ENCODE assay signal across 8 mouse cellular contexts in genomic region chr6:51173620-51174442, GRCm38 (mm10).
DNase-seq lines count a peak whose midpoint lies in the region; ATAC-seq lines count a peak whose summit lies in the region.

No protein-coding gene starts in this region.

- H3K9ac ChIP-seq in lung, embryonic 16.5 days (ENCODE audit: low read length) = peak overlapping the region; percentile 30
- peak overlapping the region; percentile 74 for H3K9ac ChIP-seq in heart, embryonic 13.5 days
- H3K9ac ChIP-seq in liver, embryonic 12.5 days = peak overlapping the region; percentile 50
- no peak overlapping the region for H3K9ac ChIP-seq in stomach, embryonic 15.5 days

- DNase-seq in lung, adult 18-20 months = no peak
- DNase-seq in thymus, postnatal 36 days = no peak
- no peak for DNase-seq in spleen, postnatal 36 days (ENCODE audit: low spot score in 2 of 2)
- no peak for DNase-seq in natural killer cell, adult 2 months (ENCODE audit: low spot score in 2 of 2)

- peak overlapping the region; percentile 87 for H3K27ac ChIP-seq in lung, embryonic 16.5 days (ENCODE audit: low read length)
- H3K27ac ChIP-seq in heart, embryonic 13.5 days (replicated peaks) = peak overlapping the region; percentile 80
- H3K27ac ChIP-seq in liver, embryonic 12.5 days = 0 out of 2 replicates have a peak overlapping the region, but pooled peaks have one; percentile 6
- peak overlapping the region; percentile 77 for H3K27ac ChIP-seq in stomach, embryonic 15.5 days

- peaks cover 6% of the 10 kb centered on the region; the same call in 1 of the 2 replicates for H3K4me1 ChIP-seq in lung, embryonic 16.5 days (replicated peaks; ENCODE audit: control insufficient read depth, insufficient read depth, low read length)
- peaks cover 45% of the 10 kb centered on the region for H3K4me1 ChIP-seq in heart, embryonic 13.5 days
- H3K4me1 ChIP-seq in liver, embryonic 12.5 days = peaks cover 55% of the 10 kb centered on the region
- peaks cover 13% of the 10 kb centered on the region for H3K4me1 ChIP-seq in stomach, embryonic 15.5 days

- peak overlapping the region; percentile 43 for H3K4me3 ChIP-seq in lung, embryonic 16.5 days (ENCODE audit: low read length)
- H3K4me3 ChIP-seq in heart, embryonic 13.5 days = peak overlapping the region; percentile 55
- peak overlapping the region; percentile 53 for H3K4me3 ChIP-seq in liver, embryonic 12.5 days
- H3K4me3 ChIP-seq in stomach, embryonic 15.5 days (replicated peaks) = peak overlapping the region; percentile 27

- 4% methylated on average over 28 of the region's 28 CpGs for WGBS in lung, embryonic 16.5 days
- WGBS in heart, embryonic 13.5 days = 1% methylated on average over 28 of the region's 28 CpGs
- 1% methylated on average over 28 of the region's 28 CpGs for WGBS in liver, embryonic 12.5 days (ENCODE audit: insufficient replicate concordance)
- WGBS in stomach, embryonic 15.5 days = 5% methylated on average over 28 of the region's 28 CpGs

- H3K9me3 ChIP-seq in lung, embryonic 16.5 days (ENCODE audit: control insufficient read depth, low read length) = no peaks in the 10 kb centered on the region
- H3K9me3 ChIP-seq in heart, embryonic 13.5 days = no peaks in the 10 kb centered on the region
- no peaks in the 10 kb centered on the region for H3K9me3 ChIP-seq in liver, embryonic 12.5 days (replicated peaks)
- H3K9me3 ChIP-seq in stomach, embryonic 15.5 days = no peaks in the 10 kb centered on the region

- ATAC-seq in lung, embryonic 16.5 days (ENCODE audit: low read depth) = no peak
- ATAC-seq in heart, embryonic 13.5 days (ENCODE audit: extremely low read depth, insufficient number of reproducible peaks, low FRiP score, low TSS enrichment) = no peak
- ATAC-seq in liver, embryonic 12.5 days = no peak
- no peak for ATAC-seq in stomach, embryonic 15.5 days (ENCODE audit: insufficient read depth, low FRiP score, low read depth)

- peak overlapping the region; percentile 70 for H3K4me2 ChIP-seq in lung, embryonic 16.5 days (ENCODE audit: low read depth, low read length)
- H3K4me2 ChIP-seq in heart, embryonic 13.5 days = peak overlapping the region; percentile 86
- peak overlapping the region; percentile 81 for H3K4me2 ChIP-seq in liver, embryonic 12.5 days
- H3K4me2 ChIP-seq in stomach, embryonic 15.5 days = peak overlapping the region; percentile 66

- no peaks in the 10 kb centered on the region for H3K36me3 ChIP-seq in lung, embryonic 16.5 days (ENCODE audit: control insufficient read depth, insufficient read depth, low read length)
- no peaks in the 10 kb centered on the region for H3K36me3 ChIP-seq in heart, embryonic 13.5 days
- no peaks in the 10 kb centered on the region for H3K36me3 ChIP-seq in liver, embryonic 12.5 days
- H3K36me3 ChIP-seq in stomach, embryonic 15.5 days = no peaks in the 10 kb centered on the region

- H3K27me3 ChIP-seq in lung, embryonic 16.5 days (ENCODE audit: control insufficient read depth, insufficient read depth, low read depth, low read length) = peaks cover 45% of the 10 kb centered on the region
- H3K27me3 ChIP-seq in heart, embryonic 13.5 days (replicated peaks) = peaks cover 33% of the 10 kb centered on the region
- peaks cover 60% of the 10 kb centered on the region for H3K27me3 ChIP-seq in liver, embryonic 12.5 days (replicated peaks)
- H3K27me3 ChIP-seq in stomach, embryonic 15.5 days (replicated peaks) = peaks cover 16% of the 10 kb centered on the region; the same call in 1 of the 2 replicates

Comparison
In these comparisons a context has a peak if more than half of its experiments do, and no peak if none do; other contexts are left out.
1. H3K27ac ChIP-seq: peak in every context shown above with its lines; median percentile 87 in lung, embryonic 16.5 days; 80 in heart, embryonic 13.5 days; 77 in stomach, embryonic 15.5 days; 6 in liver, embryonic 12.5 days.